Mouse (Mus musculus) thymus, adult 18-20 months (tissue): ENCODE results near the gene Syce2.
"Not testable (repeated sequence)": the region's sequence is repeated elsewhere in the genome, so short reads cannot be mapped to it uniquely, and the experiment has no call there.

Source experiments
- DNase-seq, 2 experiments: peaks; one replicate each; pipeline ENCODE4 v3.0.0; 2022; ENCODE audit warnings: mixed read lengths in 2 of 2

Syce2 gene

DNA sequence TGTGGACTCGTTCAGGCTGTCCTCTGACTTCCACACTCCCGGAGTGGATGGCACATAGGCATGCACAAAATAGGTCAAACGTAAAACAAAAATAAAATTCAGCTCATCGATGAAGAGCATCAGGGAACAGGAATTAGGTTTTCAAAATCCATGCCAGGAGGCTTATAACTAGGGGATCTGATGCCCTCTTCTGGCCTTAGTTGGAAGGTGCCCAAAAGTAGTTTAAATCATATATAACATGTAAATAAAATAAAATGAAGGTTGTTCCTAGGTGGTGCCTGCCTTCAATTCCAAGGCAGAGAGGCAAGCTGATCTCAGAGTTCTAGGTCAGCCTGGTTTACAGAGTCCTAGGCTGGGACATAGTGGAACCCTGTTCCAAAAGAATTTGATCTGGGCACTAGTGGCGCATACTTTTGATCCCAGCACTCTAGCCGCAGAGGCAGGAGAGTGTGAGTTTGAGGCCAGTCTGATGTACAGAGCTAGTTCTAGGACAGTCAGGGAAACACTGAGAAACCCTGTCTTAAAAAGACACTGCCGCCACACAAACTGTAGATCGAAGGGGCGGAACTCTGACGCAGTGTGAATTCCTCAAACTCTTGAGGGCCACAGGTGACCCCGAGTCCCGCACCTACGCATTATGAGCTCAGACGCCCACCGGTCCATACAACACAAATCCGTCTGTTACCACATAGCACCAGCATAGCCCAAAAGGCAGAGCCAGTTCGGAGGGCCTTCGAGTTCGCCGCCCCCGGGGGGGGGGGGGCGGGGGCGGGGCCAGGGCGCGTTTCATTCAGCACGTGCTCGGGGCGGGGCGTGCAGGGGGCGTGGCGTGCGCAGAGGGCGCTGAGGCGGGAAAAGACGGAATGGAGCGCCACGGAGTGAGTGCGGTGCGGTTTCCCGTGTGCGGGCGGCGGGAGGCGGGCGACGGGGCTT is at the start of gene Syce2:
TSS of gene Syce2 (plus strand) at position 736 of the 933 bp plus-strand sequence.
- peak; percentile 64 to 77 for DNase-seq

- DNase-seq, result no peak
These were observed 49.2 kb upstream of the Syce2 start, which contains the start of gene Dand5 for GRCm38 (mm10) chr8:84822723-84823122. Dand5 (minus strand) TSS chr8:84822823.

GRCm38 (mm10) chr8:84823653-84824052 is 48.3 kb upstream of the Syce2 start:
- peak; percentile 22 to 37 for DNase-seq

DNA sequence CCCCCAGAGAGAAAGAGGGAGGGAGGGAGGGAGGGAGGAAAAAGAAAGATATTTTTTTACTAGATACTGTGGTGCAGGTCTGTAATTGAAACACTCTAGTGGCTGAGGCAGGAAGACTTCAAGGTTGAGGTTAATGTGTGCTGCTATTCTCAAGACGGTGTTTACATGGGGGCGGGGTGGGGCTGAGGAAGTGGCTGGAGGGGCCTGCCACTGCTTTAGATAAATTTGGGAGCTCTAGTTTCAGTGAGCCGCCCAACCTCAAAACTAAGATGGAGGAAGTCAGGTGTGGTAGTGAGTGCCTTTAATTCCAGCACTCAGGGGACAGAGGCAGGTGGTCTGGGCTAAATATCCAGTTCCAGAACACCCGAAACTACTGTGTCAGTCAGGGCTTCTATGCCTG is 46.3 kb upstream of the Syce2 start:
- peak; percentile 17 to 44 for DNase-seq

- not testable (repeated sequence) for DNase-seq
These were observed 45.4 kb upstream of the Syce2 start for GRCm38 (mm10) chr8:84826518-84826917.

DNA sequence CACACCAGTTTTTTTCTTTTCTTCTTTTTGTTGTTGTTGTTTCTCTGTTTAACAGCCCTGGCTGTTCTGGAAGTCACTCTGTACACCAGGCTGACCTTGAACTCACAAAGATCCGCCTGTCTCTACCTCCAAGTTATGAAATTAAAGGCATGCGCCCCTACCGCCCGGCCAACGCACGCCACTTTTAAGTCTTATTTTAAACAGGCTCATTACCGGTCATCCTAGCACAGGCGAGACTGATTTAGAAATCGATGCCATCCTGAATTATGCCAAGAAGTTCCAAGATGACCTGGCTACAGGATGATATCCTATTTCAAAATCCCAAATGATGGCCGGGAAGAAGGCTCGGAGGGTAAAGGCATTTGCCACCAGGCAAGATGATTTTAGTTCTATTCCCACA is 40.4 kb upstream of the Syce2 start, which contains the start of gene Gadd45gip1:
TSS of gene Gadd45gip1 (plus strand) at position 33 of the 400 bp plus-strand sequence.
- DNase-seq, result peak; percentile 20 to 34

DNA sequence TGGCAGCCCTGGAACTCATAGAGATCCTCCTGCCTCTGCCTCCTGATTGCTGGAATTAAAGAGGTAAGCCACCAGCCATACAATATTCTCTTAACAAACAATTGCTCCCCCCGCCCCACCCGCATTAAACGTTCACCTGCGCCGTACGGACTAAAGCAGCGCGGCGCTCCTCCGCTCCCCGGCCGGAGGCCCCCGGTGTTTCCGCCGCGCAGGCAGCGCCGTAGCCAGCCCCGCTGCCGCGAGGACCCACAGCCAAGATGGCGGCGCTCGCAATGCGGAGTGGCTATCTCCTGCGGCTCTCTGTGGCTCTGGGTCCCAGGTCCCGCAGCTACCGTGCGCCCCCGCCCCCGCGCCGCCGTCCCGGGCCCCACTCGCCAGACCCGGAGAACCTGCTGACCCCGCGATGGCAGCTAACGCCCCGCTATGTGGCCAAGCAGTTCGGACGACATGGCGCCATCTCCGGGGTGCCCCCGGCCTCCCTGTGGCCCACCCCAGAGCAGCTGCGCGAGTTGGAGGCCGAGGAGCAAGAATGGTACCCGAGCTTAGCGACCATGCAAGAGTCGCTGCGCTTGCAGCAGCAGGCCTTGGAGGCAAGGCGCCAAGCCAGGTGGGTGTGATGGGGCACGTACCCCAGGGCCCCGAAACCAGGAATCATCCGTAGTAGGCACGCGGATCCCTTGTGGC is 39.7 kb upstream of the Syce2 start:
- peak; percentile 66 to 69 for DNase-seq

DNA sequence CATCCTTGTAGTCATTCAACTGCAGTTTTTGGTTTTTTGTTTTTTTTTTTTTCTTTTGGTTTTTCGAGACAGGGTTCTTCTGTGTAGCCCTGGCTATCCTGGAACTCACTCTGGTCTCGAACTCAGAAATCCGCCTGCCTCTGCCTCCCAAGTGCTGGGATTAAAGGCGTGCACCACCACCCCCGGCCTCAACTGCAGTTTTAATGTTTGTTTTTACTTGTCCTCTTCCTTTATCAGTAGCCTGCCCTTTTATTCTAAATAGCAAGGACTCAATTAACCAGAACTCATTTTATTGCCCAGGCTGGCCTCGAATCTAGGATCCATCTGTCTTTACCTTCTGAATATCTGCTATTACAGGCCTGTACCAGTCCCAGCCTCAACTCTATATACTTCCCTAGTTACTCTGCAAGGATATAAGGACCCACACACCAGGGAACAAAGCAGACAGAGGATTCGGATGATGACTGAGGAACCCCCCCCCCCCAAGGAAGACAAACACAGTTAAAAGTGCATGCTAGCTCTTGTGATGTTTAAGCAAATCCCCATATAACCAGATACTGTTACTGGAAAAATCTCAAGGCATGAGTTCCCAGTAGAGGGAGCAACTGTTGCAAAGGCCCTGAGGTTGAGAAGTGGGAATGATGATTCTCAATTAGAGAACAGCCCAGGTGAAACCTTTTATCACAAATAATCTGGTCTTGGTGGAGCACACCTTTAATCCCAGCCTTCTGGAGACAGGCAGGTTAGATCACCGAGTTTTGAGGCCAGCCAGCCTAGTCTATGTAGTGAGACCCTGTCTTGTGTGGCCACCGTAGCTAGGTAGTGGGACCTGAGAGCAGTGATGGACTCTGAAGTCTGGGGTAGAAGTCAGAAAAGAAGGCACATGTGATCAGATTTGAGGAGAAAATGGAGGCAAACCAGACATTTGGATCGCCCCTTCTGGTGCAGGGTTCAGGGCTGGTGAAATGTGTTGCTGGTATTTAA is 38.9 kb upstream of the Syce2 start:
- no peak for DNase-seq

DNA sequence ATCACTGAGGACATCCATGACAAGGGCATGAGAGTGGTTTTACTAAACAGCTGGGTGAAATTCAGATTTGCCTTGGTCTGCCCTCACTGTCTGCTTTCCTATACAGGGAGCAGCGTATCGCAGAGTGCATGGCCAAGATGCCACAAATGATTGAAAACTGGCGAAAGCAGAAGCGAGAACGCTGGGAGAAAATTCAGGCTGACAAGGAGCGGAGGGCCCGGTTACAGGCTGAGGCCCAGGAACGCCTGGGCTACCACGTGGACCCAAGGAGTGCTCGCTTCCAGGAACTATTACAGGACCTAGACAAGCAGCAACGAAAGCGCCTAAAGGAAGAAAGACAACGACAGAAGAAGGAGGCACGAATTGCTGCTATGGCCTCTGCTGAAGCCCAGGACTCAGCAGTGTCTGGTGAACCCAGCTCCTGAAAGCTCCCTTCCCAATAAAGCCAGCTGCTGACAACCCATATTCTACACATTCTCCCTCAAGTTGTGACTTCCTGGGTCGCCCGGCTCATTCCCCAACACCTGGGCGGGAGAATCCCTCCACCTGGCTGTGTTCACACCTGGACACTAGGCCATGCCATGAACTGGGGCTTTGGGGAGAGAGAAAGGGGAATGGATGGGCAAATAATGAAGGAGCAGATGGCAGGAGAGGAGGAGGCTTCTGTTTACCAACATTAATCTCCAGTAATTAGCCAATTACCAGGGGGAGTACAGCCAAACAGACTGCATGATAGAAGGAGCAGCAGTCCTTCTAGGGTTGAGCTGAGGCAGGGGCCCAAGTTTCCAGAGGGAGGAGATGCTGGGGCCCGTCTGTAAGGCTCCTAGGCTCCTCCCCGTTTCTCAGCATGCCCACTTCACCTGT is 37.7 kb upstream of the Syce2 start:
- no peak for DNase-seq

GRCm38 (mm10) chr8:84834866-84835855 is 36.8 kb upstream of the Syce2 start:
- no peak for DNase-seq

- no peak for DNase-seq
These were observed 34.6 kb upstream of the Syce2 start for GRCm38 (mm10) chr8:84837149-84837911.

DNA sequence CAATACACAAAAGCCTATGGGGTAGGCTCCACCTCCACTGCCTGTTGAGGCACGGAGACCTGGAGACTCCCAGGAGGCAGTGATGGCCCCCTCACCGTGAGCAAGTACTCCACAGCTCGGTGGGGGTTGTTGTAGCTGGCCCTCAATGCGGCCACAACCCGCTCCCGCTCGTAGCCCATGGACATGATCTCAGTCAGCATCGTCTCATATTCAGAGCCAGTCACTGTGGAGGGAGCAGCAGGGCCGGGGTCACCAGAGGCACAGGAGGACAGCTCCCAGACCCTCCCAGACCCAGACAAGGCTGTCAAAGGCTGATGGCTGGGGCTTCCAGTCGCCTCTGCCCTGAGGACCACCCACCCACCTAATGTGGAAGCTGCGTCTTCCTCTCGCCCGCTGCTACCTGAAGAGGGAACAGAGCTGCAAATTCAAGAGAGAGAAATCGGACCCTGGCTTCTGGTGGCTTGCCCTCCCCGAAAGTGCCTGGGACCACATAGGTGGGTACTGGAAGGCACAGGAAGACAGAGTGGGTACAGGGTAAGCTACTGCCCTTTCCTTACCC is 33.9 kb upstream of the Syce2 start:
- no peak for DNase-seq

GRCm38 (mm10) chr8:84838513-84838912 is 33.4 kb upstream of the Syce2 start:
- DNase-seq, result no peak

GRCm38 (mm10) chr8:84839411-84839810 is 32.5 kb upstream of the Syce2 start:
- no peak for DNase-seq

- no peak for DNase-seq
These were observed 32.0 kb upstream of the Syce2 start for GRCm38 (mm10) chr8:84839875-84840247.

DNA sequence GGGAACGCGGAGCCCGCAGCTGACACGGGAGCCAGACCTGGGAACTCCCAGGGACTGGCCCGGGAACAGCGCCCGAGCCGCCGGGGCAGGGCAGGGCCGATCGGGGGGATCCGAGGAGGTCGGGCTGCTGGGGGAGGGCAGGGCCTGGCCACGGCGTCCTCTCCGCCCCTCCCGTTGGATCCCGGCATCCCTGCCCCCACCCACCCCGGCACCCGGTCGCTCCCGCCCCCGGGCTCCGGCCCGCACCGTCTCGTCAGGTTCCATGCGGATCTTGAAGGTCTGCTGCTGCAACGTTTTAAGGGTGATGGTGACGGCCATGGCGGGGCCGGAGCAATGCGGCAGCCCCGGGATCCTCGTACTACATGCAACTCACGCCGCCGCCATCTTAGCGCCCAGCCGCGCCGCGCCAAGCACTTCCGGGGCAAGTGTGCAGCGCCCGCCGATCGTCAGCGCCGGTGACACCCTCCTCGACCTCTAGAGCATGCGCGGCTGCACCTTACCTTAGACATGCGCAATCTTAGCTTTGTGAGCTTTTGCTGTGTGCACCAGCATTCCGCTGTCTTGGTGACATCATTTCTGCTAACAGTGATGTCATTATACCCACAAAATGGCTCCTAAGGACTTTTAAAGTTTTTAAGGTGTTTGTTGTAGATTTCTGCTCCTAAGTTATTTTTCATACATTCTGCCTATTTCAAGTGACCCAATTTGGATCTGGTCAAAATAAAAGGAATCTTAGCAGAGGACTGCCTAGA is 31.5 kb upstream of the Syce2 start, which contains the start of gene Rad23a:
TSS of gene Rad23a (minus strand) at position 418 of the 752 bp plus-strand sequence.
- DNase-seq, result peak; percentile 83 to 86

DNA sequence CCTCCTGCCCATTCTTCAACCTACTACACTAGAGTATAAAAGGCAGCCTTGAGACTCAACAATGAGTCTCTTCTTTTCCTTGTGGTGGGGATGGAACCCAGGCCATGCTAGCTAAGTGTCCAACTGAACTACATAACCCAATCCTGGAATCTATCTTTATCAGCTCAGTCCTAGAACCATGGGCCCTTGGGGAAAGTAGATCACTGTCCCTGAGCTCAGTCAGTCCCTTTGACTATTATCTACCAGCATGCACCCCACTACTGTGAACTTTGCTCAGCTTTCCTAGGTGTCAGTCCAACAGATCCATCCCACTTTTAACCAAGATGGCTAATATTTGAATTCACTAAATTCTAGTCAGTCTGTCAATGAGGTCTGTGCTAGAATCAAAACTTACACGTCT is 30.4 kb upstream of the Syce2 start:
- DNase-seq, result no peak

- no peak for DNase-seq
These were observed 27.4 kb upstream of the Syce2 start for GRCm38 (mm10) chr8:84844397-84845070.
